Mouse (Mus musculus) midbrain, embryonic 16.5 days (tissue): Measurements from ENCODE around the gene Tsks. TPM values are rescaled to one million over a fixed set of nuclear protein-coding genes. Genes with fewer than 3 reads are reported as not detected.

Experiments
- ATAC-seq: fragments of 200-750 bp; cut with Nextera tagmentation; 2 replicates; pipeline ENCODE4 v1.8.0; 2017; ENCODE audit warnings: moderate TSS enrichment
- H3K27ac ChIP-seq: fragments of 300-500 bp; sonication (generic); 2 replicates; pipeline ENCODE4 v1.5.1; 2014; ENCODE audit warnings: mild to moderate bottlenecking, low read length, mixed read lengths
- H3K27me3 ChIP-seq: fragments of 300-500 bp; sonication (generic); 2 replicates; pipeline ENCODE4 v1.6.1; 2014; ENCODE audit warnings: low read depth, low read length, mixed read lengths; ENCODE audit not compliant: control insufficient read depth, insufficient read depth
- H3K36me3 ChIP-seq: fragments of 300-500 bp; sonication (generic); 2 replicates; pipeline ENCODE4 v1.6.1; 2014; ENCODE audit warnings: mild to moderate bottlenecking, low read length, moderate library complexity, mixed read lengths; ENCODE audit not compliant: control insufficient read depth, insufficient read depth
- H3K4me1 ChIP-seq: fragments of 300-500 bp; sonication (generic); 2 replicates; pipeline ENCODE4 v1.6.1; 2014; ENCODE audit warnings: mild to moderate bottlenecking, low read length, mixed read lengths; ENCODE audit not compliant: control insufficient read depth, insufficient read depth
- H3K4me2 ChIP-seq: fragments of 300-500 bp; sonication (generic); 2 replicates; pipeline ENCODE4 v1.6.1; 2014; ENCODE audit warnings: mild to moderate bottlenecking, low read length, mixed read lengths
- H3K4me3 ChIP-seq: fragments of 300-500 bp; sonication (generic); 2 replicates; pipeline ENCODE4 v1.5.1; 2014; ENCODE audit warnings: low read depth, mild to moderate bottlenecking, low read length, moderate library complexity, mixed read lengths
- H3K9ac ChIP-seq: fragments of 300-500 bp; sonication (generic); 2 replicates; pipeline ENCODE4 v1.6.1; 2014; ENCODE audit warnings: low read depth, low read length, mixed read lengths
- H3K9me3 ChIP-seq: fragments of 300-500 bp; sonication (generic); replicated peaks from 2 replicates; pipeline ENCODE4 v1.6.1; 2014; ENCODE audit warnings: mild to moderate bottlenecking, low read length, mixed read lengths; ENCODE audit not compliant: control insufficient read depth, poor library complexity, severe bottlenecking
- WGBS: fragments of 180-500 bp; shearing (Covaris S2); extraction: QIAGEN DNeasy Blood & Tissue Kit; methylation state at CpG from one replicate; pipeline ENCODE4 v1.1.7; 2014; 5-methylcytosine and 5-hydroxymethylcytosine counted together
- polyA plus RNA-seq: library from polyadenylated mRNA; unstranded; fragments of >200 nt; fragmentation: Nextera tagmentation; extraction: Ambion mirVana; gene quantifications from 2 replicates; pipeline ENCODE4 v1.2.1, GENCODE M21; 2015

Tsks gene
- polyA plus RNA-seq, 1 experiment from 2014 or later = 0.10 TPM

DNA sequence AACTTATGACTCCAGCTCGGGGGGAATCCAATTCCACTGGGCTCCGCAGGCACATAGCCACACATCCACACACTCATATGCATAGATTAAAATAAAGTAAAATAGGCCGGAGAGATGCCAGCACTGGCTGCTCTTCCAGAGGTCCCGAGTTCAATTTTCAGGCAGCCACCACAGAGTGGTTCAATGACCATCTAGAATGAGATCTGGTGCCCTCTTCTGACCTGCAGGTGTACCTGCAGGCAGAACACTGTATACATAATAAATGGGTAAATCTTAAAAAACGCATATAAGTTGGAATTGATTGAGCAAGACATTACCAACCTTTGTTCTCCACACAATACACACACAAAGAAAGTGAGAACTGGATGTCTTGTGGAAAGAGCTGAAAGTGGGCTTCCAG lies 12.6 kb downstream of the Tsks start:
- no peak overlapping the region for H3K4me3 ChIP-seq
- peaks cover 11% of the 10 kb centered on the region for H3K27me3 ChIP-seq
- no peak overlapping the region for H3K27ac ChIP-seq
- no peak overlapping the region for H3K9ac ChIP-seq
- no peak overlapping the region for H3K4me2 ChIP-seq
- no peaks in the 10 kb centered on the region; the same call in 1 of the 2 replicates for H3K4me1 ChIP-seq
- no peak for ATAC-seq
- peaks cover 5% of the 10 kb centered on the region for H3K36me3 ChIP-seq
- 47% methylated on average over 5 of the region's 5 CpGs for WGBS
- no peaks in the 10 kb centered on the region for H3K9me3 ChIP-seq

DNA sequence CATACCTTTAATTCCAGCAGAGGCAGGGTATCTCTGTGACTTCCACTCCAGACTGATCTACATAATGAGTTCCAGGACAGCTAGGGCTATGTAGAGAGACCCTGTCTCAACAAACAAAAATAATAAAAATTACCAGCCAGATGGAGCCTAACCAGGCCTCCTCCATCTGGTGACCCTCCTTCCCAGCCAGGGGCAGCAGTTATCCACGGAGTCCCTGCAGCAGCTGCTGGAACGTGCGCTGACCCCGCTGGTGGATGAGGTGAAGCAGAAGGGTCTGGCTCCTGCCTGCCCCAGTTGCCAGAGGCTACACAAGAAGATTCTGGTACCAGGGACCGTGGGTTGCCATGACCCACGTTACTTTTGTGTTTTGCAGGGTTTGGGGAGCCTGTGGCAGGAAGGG lies 13.3 kb downstream of the Tsks start:
- 56% methylated on average over 6 of the region's 6 CpGs for WGBS
- Histone ChIP-seq H3K4me1 (no peaks in the 10 kb centered on the region; the same call in 1 of the 2 replicates), H3K27ac (no peak overlapping the region), H3K27me3 (peaks cover 6% of the 10 kb centered on the region), H3K9ac (no peak overlapping the region), H3K4me2 (no peak overlapping the region), H3K9me3 (no peaks in the 10 kb centered on the region), H3K36me3 (peaks cover 7% of the 10 kb centered on the region), H3K4me3 (no peak overlapping the region)
- no peak for ATAC-seq

DNA sequence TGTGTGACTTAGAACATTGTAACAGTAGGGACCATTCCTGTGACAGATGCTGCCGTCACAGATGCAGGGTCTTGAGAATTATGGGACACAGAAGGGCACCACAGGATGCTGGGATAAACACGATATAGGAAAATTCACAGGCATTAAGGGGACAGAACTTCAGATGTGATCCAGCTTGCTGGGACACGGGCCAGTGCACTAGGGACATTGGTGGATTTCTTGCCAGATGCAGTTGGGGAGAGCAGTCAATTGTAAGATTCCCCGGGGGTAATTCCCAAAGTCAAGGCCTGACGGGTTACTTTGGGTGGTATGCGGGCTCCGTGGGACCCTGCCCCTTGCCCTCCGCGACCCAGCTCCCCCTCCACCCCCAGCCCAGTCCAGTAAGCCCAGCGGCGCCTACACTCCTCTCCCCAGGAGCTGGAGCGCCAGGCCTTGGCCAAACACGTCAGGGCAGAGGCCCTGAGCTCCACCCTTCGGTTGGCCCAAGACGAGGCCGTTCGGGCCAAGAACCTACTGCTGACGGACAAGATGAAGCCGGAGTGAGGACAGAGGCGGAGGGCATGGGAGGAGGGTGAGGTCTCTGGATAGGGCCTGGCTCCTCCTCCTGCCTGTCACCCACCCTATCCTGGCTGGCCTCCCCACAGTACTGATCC lies 14.3 kb downstream of the Tsks start:
- Histone ChIP-seq H3K4me1 (no peaks in the 10 kb centered on the region), H3K4me2 (no peak overlapping the region), H3K9me3 (no peaks in the 10 kb centered on the region), H3K27ac (no peak overlapping the region), H3K36me3 (peaks cover 11% of the 10 kb centered on the region), H3K27me3 (no peaks in the 10 kb centered on the region; the same call in none of the 2 replicates), H3K9ac (no peak overlapping the region), H3K4me3 (no peak overlapping the region)
- no peak for ATAC-seq
- WGBS = 75% methylated on average over 20 of the region's 20 CpGs

DNA sequence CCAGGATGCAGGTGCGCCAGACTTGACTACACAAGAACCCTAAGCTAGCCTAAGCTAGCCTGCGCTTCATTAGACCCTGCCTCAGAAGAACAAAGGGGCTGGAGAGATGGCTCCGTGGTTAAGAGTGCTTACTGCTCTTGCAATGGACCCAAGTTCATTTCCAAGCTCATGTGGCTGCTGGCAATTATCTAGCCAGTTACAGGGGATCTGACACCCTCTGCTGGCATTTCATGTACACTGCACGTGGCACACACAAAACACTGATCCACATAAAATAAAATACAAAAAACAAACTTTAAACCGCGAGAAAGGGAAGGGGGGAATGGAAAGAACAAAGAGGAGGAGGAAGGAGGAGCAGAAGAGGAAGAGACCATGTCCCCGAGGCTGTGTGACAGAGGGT lies 15.2 kb downstream of the Tsks start:
- no peak overlapping the region for H3K27ac ChIP-seq
- 58% methylated on average over 7 of the region's 7 CpGs for WGBS

DNA sequence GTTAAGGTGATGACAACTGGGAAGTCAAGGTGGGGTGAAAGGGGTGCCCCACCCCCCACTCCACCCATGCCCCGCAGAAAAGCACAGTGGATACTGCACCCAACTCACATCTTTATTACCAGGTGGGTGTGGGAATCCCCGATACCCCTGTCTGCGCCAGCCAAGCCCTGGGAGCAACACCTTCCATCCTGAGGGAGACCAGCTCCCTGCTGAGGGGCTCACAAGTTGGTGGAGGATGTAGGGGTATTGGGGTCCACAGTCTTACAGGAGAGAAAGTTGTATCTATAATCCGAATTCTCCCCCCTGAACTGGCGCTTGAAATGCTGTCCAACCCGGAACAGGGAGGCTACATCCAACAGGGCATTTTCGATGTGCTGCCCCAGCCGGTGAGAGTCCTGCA lies 16.3 kb downstream of the Tsks start:
- Histone ChIP-seq H3K9me3 (no peaks in the 10 kb centered on the region), H3K4me3 (no peak overlapping the region), H3K27me3 (no peaks in the 10 kb centered on the region), H3K4me2 (no peak overlapping the region), H3K36me3 (peaks cover 13% of the 10 kb centered on the region), H3K4me1 (no peaks in the 10 kb centered on the region), H3K27ac (no peak overlapping the region), H3K9ac (no peak overlapping the region)
- 93% methylated on average over 8 of the region's 8 CpGs for WGBS
- ATAC-seq = no peak

More for the DNA sequence above, 15.2 kb downstream of the Tsks start:
- Histone ChIP-seq H3K36me3 (peaks cover 11% of the 10 kb centered on the region), H3K27me3 (no peaks in the 10 kb centered on the region), H3K9me3 (no peaks in the 10 kb centered on the region), H3K4me2 (no peak overlapping the region), H3K9ac (no peak overlapping the region), H3K4me3 (no peak overlapping the region), H3K4me1 (no peaks in the 10 kb centered on the region)
- ATAC-seq = no peak; the same call in 1 of the 2 replicates

DNA sequence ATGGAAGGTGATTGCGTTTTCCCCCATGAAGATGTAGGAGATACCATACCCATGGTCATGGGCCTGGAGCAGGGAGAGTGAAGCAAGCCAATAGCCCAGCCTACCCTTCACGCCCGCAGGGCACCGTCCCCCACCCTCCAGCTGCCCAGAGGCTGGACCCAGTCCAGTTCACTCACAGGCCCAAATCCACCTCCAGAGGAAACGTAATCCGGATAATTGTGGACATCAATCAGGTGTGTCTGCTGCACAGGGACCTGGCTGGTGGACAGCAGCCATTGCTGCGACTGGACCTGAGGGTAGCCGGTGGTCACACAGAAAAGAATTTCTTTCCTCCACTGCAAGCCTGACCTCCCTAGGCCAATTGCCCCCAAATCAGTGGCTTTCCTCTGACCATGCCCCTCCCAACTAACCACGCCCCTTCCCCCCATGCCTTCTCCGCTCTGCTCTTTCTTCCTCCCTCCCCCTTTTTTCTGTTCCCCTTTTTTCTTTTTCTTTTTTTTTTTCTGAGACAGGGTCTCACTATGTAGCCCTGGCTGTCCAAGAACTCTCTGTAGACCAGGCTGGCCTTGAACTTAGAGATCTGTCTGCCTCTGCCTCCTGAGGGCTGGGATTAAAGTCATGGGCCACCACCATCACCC lies 17.0 kb downstream of the Tsks start:
- Histone ChIP-seq H3K4me2 (no peak overlapping the region), H3K9me3 (no peaks in the 10 kb centered on the region), H3K9ac (no peak overlapping the region), H3K4me1 (no peaks in the 10 kb centered on the region), H3K27me3 (no peaks in the 10 kb centered on the region), H3K36me3 (peaks cover 15% of the 10 kb centered on the region), H3K4me3 (no peak overlapping the region), H3K27ac (no peak overlapping the region)
- WGBS = 93% methylated on average over 10 of the region's 10 CpGs
- ATAC-seq = no peak

DNA sequence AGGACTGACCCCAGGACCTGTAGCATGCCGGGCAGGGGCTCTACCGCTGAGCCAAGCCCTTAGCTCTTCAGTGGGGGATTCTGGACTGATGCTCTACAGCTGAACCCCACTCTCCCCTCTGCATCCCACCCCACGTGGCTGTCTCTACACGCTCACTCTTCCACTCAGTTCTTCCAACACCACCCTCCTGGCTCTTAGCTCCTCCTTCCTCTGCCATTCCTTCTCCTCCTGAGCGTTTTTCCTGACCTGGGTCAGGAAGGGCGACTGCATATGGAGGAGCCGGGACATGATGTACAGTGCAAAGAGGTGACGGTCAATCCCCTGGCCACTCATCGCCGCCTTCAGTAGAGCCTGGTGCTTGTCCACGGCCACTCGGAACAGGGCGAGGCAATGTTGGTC lies 17.5 kb downstream of the Tsks start:
- ATAC-seq = no peak
- Histone ChIP-seq H3K4me1 (no peaks in the 10 kb centered on the region), H3K4me3 (no peak overlapping the region), H3K9ac (no peak overlapping the region), H3K27me3 (no peaks in the 10 kb centered on the region), H3K27ac (no peak overlapping the region), H3K9me3 (no peaks in the 10 kb centered on the region), H3K4me2 (no peak overlapping the region), H3K36me3 (peaks cover 20% of the 10 kb centered on the region)
- 93% methylated on average over 13 of the region's 13 CpGs for WGBS

DNA sequence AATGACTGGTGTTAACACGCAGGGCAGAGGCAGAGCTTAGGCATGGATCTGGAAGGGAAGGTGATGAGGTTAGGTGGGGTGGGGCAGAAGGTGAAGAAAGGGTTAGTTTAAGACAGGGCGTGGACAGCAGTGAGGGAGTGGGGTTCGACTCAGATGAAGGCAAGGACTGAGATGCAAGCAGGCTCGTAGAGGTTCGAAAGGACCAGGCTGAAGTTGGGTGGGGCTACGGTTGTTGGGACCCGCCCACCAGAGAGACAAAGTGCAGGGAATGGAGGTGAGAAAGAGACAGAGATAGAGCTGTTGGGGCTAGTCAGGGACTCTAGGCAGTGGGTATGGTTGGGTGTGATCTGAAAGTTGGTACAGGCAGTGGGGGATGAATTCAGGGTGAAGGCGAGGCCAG lies 19.3 kb downstream of the Tsks start:
- peaks cover 29% of the 10 kb centered on the region for H3K36me3 ChIP-seq

DNA sequence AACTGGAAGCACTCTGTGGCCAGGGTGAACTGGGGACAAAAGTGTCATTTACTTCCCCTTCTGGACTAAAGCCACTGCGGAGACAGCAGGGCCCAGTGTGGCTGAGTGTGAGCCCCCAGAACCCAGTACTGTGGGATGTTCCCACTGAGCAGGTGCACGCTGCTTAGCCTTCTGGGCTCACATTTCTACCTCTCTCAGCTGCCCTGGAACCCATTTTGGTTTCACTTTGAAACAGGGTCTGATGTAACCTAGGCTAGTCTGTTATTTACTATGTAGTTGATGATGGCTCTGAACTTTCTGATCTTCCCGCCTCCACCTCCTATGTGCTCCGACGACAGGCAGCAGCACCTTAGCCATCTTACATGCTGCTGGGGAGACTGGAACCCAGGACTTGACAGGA lies 19.8 kb downstream of the Tsks start:
- no peak overlapping the region for H3K9ac ChIP-seq
- ATAC-seq = no peak
- no peaks in the 10 kb centered on the region for H3K9me3 ChIP-seq
- peaks cover 29% of the 10 kb centered on the region for H3K36me3 ChIP-seq
- WGBS = 93% methylated on average over 5 of the region's 5 CpGs
- no peak overlapping the region for H3K27ac ChIP-seq
- H3K27me3 ChIP-seq = no peaks in the 10 kb centered on the region
- no peak overlapping the region for H3K4me2 ChIP-seq
- no peak overlapping the region for H3K4me3 ChIP-seq
- no peaks in the 10 kb centered on the region for H3K4me1 ChIP-seq

More for the DNA sequence above, 19.3 kb downstream of the Tsks start:
- H3K4me3 ChIP-seq = no peak overlapping the region
- no peaks in the 10 kb centered on the region for H3K9me3 ChIP-seq
- H3K27ac ChIP-seq = no peak overlapping the region
- no peak for ATAC-seq
- H3K9ac ChIP-seq = no peak overlapping the region
- H3K4me1 ChIP-seq = no peaks in the 10 kb centered on the region
- H3K27me3 ChIP-seq = no peaks in the 10 kb centered on the region
- H3K4me2 ChIP-seq = no peak overlapping the region
- 88% methylated on average over 8 of the region's 8 CpGs for WGBS
